Mouse (Mus musculus) C2C12 (cell line): ENCODE results near the gene Gys2.

Source experiments
- CTCF ChIP-seq: IDR thresholded peaks from one replicate; pipeline ENCODE4 v1.5.1; 2011; ENCODE audit not compliant: control insufficient read depth, insufficient read depth, insufficient read length
- MAX ChIP-seq: IDR thresholded peaks from one replicate; pipeline ENCODE4 v1.6.1; 2011; ENCODE audit warnings: mild to moderate bottlenecking, control low read depth

GRCm38 (mm10) chr6:142469602-142470001, 3.3 kb downstream of the Gys2 start:
- TF ChIP-seq CTCF (peak; percentile 18), MAX (no peak)
